Comparison of ENCODE assay signal across 30 mouse cellular contexts in genomic region chr6:29084401-29084800, GRCm38 (mm10). TPM values are rescaled to one million over a fixed set of nuclear protein-coding genes. Genes with fewer than 3 reads are reported as not detected.
"Had no signal": no experiment of that assay in that cellular context is flagged by ENCODE, and none has a peak within 500 bp of the region (broad histone marks: within the 10 kb centered on the region; RNA-seq: fewer than 3 reads in every experiment).

No protein-coding gene starts in this region.

- ATAC-seq: intestine, embryonic 16.5 days; liver, embryonic 12.5 days had no signal

- H3K9me3 ChIP-seq: limb, embryonic 12.5 days; limb, embryonic 15.5 days; liver, embryonic 12.5 days; liver, embryonic 15.5 days; lung, embryonic 15.5 days; neural tube, embryonic 13.5 days; stomach, embryonic 15.5 days had no signal

- DNase-seq: kidney, adult 18-20 months; kidney, postnatal 10 days; kidney, postnatal 4 days; left cerebral cortex, postnatal 4 days; lung, adult 18-20 months; lung, postnatal 14 days; lung, postnatal 4 days; midbrain, embryonic 14.5 days; retina, postnatal 1 day; right cerebral cortex, postnatal 25 days; spleen, adult 18-20 months; thymus, postnatal 25 days had no signal

- H3K27ac ChIP-seq: limb, embryonic 12.5 days; limb, embryonic 15.5 days; liver, embryonic 12.5 days; liver, embryonic 15.5 days; lung, embryonic 15.5 days; neural tube, embryonic 13.5 days; stomach, embryonic 15.5 days had no signal

- H3K4me2 ChIP-seq: limb, embryonic 12.5 days; limb, embryonic 15.5 days; liver, embryonic 12.5 days; liver, embryonic 15.5 days; lung, embryonic 15.5 days; midbrain, embryonic 11.5 days; neural tube, embryonic 13.5 days; stomach, embryonic 15.5 days had no signal

- H3K27me3 ChIP-seq: limb, embryonic 12.5 days; limb, embryonic 15.5 days; liver, embryonic 12.5 days; liver, embryonic 15.5 days; lung, embryonic 15.5 days; neural tube, embryonic 13.5 days; stomach, embryonic 15.5 days had no signal

- H3K9ac ChIP-seq: limb, embryonic 12.5 days; limb, embryonic 15.5 days; liver, embryonic 12.5 days; liver, embryonic 15.5 days; lung, embryonic 15.5 days; neural tube, embryonic 13.5 days; stomach, embryonic 15.5 days had no signal

- H3K4me3 ChIP-seq: limb, embryonic 12.5 days; limb, embryonic 15.5 days; liver, embryonic 12.5 days; liver, embryonic 15.5 days; lung, embryonic 15.5 days; myocyte; neural tube, embryonic 13.5 days; stomach, embryonic 15.5 days had no signal

- H3K4me1 ChIP-seq: limb, embryonic 12.5 days; limb, embryonic 15.5 days; liver, embryonic 12.5 days; liver, embryonic 15.5 days; lung, embryonic 15.5 days had no signal

- H3K36me3 ChIP-seq: limb, embryonic 12.5 days; limb, embryonic 15.5 days; liver, embryonic 12.5 days; liver, embryonic 15.5 days; lung, embryonic 15.5 days; neural tube, embryonic 13.5 days; stomach, embryonic 15.5 days had no signal

RNA-seq across cellular contexts. Expression of gene Lep, which starts 24.4 kb away (rescaled TPM):
- total RNA-seq: layer of hippocampus, adult 18-20 months; layer of hippocampus, postnatal 14 days; left cerebral cortex, adult 8-10 months; left cerebral cortex, postnatal 14 days; left cerebral cortex, postnatal 4 days; megakaryocyte progenitor cell, adult 5-6 weeks; megakaryocyte-erythroid progenitor cell, adult 5-6 weeks; monocyte, adult 5-6 weeks; neutrophil, adult 5-6 weeks had no signal
- polyA plus RNA-seq: intestine, embryonic 16.5 days; limb, embryonic 12.5 days; limb, embryonic 15.5 days; liver, embryonic 12.5 days; liver, embryonic 15.5 days; lung, embryonic 15.5 days; midbrain, embryonic 11.5 days; midbrain, embryonic 14.5 days; myocyte; neural tube, embryonic 13.5 days; stomach, embryonic 15.5 days had no signal
